Mouse (Mus musculus) brown adipose tissue, adult 24 weeks (tissue): ENCODE measurements around the gene Pycr2. TPM values are rescaled to one million over a fixed set of nuclear protein-coding genes. Genes with fewer than 3 reads are reported as not detected.
A peak's percentile ranks its signal among the peaks of the same experiment; 100 is the strongest.

Experiments
- H3K27ac ChIP-seq: fragments of 200-500 bp; replicated peaks from 2 replicates; pipeline ENCODE4 v1.5.1; 2012; ENCODE audit warnings: low read depth, mild to moderate bottlenecking, low read length
- H3K4me1 ChIP-seq: fragments of 200-500 bp; 2 replicates; pipeline ENCODE4 v1.6.1; 2012; ENCODE audit warnings: low read length, mixed read lengths; ENCODE audit not compliant: control insufficient read depth, insufficient read depth, insufficient read length
- H3K4me3 ChIP-seq: fragments of 200-500 bp; 2 replicates; pipeline ENCODE4 v1.5.1; 2012; ENCODE audit warnings: low read depth, mild to moderate bottlenecking, low read length, moderate library complexity; ENCODE audit not compliant: insufficient read depth
- polyA plus RNA-seq: library from polyadenylated mRNA; stranded (reverse); fragments of >200 nt; gene quantifications from 2 replicates; pipeline ENCODE4 v1.2.4, GENCODE M21; 2012; ENCODE audit not compliant: missing spikeins, insufficient read depth, insufficient read length

Gene Pycr2
- 13.3 and 18.2 TPM in 2 replicates for polyA plus RNA-seq

DNA sequence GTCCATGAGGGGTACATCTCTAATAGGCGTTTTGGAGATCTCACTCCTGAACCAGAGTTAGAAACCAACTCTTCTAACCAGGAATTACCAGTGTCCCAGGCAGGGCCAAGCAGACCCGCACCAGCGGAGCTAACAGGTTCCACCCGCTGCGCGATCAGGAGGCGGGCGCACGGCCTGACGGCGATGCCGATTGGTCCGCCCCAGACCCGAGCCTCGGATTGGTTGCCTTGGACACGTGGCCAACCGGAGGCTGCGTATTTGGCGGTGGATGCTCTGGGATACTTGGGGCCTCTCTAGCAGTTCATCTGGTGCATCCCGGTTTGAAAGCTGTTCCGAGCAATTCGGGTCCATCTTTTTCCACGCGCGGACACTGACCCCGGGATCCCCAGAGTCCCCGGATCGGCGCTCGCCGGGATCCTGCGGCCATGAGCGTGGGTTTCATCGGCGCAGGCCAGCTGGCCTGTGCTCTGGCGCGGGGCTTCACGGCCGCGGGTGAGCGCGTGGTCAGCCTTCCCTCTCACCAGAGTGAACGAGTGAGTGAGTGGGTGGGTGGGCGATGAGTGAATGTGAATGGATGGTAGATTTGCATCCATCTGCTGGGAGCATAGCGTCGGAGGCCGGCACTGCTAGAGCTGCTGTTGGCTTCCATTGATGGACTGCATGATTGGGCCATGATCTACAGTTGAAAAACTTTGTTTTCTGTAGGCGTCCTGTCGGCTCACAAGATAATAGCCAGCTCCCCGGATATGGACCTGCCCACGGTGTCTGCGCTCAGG is at the start of gene Pycr2:
Pycr2 (plus strand) TSS at position 255 of the 776 bp plus-strand sequence.
- Histone ChIP-seq H3K27ac (peak within 1 kb of the TSS; percentile 25), H3K4me1 (no peaks in the 10 kb centered on the region), H3K4me3 (peak within 1 kb of the TSS; percentile 83)

DNA sequence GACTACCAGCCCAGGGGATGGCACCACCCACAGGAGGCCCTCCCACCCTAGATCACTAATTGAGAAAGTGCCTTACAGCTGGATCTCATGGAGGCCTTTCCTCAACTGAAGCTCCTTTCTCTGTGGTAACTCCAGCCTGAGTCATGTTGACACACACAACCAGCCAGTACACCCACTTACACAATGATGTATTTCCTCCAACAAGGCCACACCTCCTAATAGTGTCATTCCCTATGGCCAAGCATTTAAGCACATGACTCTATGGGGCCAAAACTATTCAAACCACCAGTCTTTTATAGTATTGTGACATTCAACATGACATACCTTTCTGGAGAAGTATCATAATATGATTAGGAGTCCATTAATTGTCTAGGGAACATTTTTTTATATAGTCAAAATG is 45.3 kb upstream of the Pycr2 start:
- Histone ChIP-seq H3K27ac (no peak overlapping the region), H3K4me3 (no peak overlapping the region), H3K4me1 (no peaks in the 10 kb centered on the region)

DNA sequence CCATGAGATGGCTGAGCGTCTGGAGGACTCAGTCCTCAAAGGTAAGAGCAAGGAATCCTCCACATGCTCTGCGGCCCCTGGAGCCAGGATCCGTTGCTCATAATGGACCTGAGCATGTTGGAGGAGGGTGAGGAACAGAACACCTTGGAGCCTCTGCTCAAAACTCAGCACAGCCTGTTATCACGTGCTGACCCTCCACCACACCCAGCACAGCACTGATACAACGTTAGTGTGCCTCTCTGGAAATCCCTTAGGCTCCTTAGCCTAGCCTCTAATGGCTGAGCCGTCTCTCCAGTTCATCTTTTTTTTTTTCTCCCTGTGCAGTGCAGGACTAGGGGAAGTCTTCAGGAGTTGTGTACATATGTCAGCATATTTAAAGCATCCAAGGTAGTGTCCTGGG is 44.1 kb upstream of the Pycr2 start:
- Histone ChIP-seq H3K4me3 (no peak overlapping the region), H3K27ac (no peak overlapping the region), H3K4me1 (no peaks in the 10 kb centered on the region)

DNA sequence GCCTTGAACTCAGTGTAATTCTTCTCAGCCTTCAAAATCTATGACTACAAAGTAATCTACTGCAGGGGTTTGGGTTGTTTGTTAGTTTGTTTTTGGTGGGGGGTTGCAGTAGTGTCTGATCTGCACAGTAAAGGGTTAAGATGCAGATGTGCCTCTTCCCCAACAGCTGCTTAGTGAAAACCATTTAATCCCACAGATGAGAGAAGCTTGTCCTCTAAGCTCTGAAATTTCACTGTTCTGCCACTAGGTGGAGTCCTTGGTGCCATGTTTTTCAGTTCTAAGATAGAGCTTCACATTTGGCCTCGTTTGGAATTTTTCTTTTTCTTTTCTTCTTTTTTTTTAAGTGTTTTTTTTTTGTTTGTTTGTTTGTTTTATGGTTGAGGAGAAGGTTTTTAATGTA is 40.5 kb upstream of the Pycr2 start:
- Histone ChIP-seq H3K4me3 (no peak overlapping the region), H3K4me1 (no peaks in the 10 kb centered on the region), H3K27ac (no peak overlapping the region)

DNA sequence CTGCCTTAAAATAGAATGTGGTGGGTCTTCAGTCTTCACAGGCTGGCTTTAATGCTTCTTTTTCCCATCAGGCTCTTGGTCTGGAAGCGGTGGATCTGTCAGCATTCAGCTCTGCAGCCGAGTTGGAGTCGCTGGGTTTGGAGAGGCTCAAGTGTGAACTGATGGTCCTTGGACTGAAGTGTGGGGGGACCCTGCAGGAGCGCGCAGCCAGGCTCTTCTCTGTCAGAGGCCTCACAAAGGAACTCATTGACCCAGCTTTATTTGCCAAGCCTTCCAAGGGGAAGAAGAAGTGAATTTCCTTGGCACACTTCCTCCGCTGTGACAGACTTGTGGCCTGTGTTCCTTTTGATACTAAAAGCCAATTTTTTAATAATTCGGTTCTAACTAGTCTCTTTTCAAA is 38.1 kb upstream of the Pycr2 start:
- H3K4me1 ChIP-seq: no peaks in the 10 kb centered on the region
- no peak overlapping the region for H3K27ac ChIP-seq
- no peak overlapping the region for H3K4me3 ChIP-seq

DNA sequence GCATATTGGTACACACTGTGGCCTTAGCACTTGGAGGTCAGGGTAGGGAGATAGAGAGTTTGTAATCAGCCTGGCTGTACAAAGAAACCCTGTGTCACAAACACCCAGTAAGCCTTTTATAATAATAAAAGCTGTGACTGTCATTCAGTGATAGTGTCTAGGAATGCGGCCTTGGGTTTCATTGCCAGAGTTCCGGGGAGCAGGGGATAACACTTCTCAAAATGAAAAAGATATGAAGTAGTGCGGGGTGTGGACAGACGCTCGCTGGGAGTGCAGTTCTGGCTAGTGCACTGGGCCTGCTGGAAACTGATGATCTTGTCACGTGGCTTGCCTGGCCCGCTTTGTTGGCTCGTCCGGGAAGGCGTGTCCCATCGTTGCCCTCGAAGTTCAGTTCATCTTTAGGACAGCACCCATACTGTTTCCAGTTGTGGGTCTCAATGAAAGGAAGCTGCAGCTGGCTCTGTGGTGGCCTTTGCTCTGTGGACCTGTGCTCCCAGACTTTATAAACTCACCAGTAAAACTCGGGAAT is 33.9 kb upstream of the Pycr2 start:
- Histone ChIP-seq H3K27ac (no peak overlapping the region), H3K4me1 (no peaks in the 10 kb centered on the region), H3K4me3 (no peak overlapping the region)

DNA sequence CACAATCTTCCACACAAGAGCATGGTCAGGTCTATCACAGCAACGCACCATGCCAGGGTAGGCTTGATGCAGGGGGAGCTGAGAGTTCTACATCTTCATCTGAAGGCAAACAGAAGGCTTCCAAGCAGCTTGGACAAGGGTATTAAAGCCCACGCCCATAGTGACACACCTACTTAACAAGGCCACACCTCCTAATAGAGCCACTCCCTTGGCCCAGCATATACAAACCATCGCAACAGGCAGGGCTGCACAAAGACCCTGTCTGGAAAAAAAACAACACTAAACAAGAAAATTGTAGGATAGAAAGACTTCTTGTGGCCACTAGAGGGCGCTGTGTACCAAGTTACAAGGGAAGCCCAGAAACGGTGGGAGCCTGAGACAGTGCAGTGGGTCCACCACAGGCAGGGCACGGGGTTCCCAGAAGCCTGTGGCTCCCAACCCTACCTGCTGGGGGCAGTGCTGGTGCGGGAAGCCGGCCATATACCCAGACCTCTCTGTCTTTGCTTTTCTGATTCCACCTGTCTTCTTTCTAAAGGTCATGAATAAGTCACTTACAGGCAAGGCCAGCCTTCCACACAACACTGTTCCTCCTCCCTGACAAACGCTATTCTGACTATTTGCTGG is 30.1 kb upstream of the Pycr2 start:
- Histone ChIP-seq H3K4me3 (no peak overlapping the region), H3K4me1 (no peaks in the 10 kb centered on the region)

DNA sequence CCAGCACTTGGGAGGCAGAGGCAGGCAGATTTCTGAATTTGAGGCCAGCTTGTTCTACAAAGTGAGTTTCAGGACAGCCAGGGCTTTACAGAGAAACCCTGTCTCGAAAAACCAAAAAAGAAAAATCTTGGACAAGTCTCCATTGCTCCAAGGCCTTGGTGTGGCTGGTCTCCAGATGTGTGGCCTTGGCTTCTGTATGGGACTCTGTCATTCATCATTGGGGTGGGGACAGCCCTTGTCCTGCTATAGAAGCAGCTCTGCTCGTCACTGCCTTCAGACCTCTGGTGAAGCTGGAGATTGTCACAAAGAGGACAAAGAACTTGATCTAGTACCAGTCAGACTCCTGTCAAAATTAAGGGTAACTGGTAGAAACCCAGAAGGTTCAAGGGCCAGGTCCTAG is 29.5 kb upstream of the Pycr2 start:
- H3K4me3 ChIP-seq: no peak overlapping the region
- H3K27ac ChIP-seq: no peak overlapping the region
- no peaks in the 10 kb centered on the region for H3K4me1 ChIP-seq

More for the DNA sequence above, 30.1 kb upstream of the Pycr2 start:
- no peak overlapping the region for H3K27ac ChIP-seq

DNA sequence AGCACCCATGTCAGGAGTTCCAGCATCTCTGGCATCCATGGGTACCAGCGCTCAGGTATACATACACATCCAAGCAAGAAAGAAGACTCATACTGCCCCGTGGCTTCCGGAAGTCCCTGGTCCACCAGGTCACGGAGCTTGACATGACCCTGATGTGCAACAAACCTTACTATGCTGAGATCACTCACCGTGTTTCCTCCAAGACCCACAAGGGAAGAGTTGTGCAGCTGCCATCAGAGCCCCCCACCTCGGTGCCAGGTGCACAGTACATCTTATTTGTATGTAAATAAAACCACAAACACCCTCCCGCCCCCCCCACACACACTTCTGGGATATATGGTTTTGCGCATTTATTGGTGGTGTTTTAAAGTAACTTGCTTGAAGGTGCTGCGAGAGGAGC is 29.0 kb upstream of the Pycr2 start:
- no peaks in the 10 kb centered on the region for H3K4me1 ChIP-seq
- H3K4me3 ChIP-seq: no peak overlapping the region

DNA sequence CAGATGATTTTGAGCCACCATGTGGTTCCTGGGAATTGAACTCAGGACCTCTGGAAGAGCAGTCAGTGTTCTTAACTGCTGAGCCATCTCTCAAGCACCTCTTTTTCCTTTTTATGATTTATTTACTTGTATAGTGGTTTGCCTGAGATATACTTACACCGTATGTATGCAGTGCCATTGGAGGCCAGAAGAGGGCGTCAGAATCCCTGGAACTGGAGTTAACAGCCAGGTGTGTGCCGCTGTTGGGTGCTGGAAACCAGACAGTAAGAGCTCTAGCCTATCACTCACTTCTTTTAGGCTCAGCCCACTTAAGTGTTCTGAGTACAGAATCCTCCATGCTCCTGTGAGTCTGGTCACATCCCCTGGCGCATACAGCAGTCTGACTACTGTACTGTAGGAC is 26.6 kb upstream of the Pycr2 start:
- Histone ChIP-seq H3K27ac (no peak overlapping the region), H3K4me1 (no peaks in the 10 kb centered on the region), H3K4me3 (no peak overlapping the region)

More for the DNA sequence above, 29.0 kb upstream of the Pycr2 start:
- no peak overlapping the region for H3K27ac ChIP-seq

DNA sequence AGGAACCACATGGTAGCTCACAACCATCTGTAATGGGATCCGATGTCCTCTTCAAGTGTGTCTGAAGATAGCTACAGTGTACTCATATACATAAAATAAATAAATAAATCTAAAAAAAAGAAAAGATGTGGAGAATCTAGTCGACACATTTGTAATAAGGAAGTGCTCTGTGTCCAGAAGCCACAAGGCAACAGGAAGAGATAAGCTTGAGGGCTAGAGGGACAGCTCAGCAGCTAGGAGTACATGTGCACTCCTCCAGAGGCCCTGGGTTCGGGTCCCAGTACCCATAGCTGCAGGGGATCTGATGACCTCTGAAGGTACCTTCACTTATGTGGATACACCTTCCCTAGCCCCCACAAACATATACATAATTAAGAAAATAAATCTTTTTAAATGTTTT is 22.3 kb upstream of the Pycr2 start:
- H3K27ac ChIP-seq: no peak overlapping the region
- no peak overlapping the region for H3K4me3 ChIP-seq

DNA sequence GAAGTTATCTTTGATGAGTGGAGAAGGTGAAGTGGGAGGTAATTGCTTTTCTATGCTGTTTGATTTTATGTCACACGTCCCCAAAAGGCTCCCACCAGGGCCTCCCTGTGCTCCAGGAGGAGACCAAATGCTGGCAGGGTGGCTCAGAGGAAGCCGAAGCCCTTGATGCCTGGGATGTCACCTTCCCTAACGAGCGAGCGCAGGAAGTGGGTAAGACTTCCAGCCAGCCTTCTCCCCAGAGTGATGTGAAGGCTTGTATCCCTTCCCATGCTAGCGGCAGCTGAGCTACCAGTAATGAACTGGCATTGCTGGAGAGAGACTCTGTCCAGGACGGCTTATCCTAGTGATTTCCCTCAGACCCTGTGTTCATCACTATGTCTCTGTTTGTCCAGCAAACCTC is 20.4 kb upstream of the Pycr2 start:
- H3K4me1 ChIP-seq: no peaks in the 10 kb centered on the region
- H3K27ac ChIP-seq: no peak overlapping the region
- H3K4me3 ChIP-seq: no peak overlapping the region

More for the DNA sequence above, 22.3 kb upstream of the Pycr2 start:
- no peaks in the 10 kb centered on the region for H3K4me1 ChIP-seq

DNA sequence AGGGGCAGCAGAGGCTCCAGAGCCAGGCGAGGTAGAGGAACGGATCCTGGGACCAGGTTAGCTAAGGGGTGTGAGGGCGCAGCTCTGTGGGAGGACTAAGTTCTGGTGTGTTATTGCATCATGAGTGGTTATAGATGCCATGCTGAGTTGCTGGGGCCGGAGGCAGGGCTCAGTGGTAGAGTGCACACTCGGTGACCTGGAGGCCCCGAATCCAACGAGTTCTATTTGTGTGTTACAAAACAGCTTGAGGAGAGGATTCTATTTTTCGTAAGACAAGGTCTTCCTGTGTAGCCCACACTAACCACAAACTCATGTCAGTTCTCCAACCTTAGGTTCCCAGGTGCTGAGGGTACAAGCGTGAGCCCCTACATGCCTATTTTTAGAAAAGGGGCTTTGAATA is 19.6 kb upstream of the Pycr2 start:
- H3K27ac ChIP-seq: no peak overlapping the region
- no peaks in the 10 kb centered on the region for H3K4me1 ChIP-seq
- no peak overlapping the region for H3K4me3 ChIP-seq

DNA sequence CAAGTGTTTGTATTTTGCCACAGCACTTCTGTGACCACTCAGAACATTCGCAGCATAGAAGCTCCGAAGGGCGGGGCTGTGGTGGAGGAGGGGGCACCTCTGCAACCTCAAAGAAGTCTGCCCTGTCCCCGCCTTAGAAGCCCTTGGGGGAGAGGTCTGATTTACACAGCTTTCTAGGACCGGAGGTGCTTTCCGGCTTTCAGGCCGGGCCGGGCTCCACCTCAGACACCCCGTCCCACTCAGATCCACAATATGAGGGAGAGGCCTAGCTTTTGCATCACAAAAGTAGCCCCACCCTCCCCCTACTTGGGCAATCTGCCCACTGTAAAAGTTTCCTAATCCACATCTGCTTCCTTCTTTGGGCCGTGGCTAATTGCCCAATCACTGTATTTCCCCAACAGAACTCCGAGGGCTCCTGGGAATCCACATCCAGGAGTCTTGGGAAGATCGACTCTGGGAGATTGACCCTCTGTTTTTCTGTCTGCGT is 15.5 kb upstream of the Pycr2 start:
- no peak overlapping the region for H3K27ac ChIP-seq
- no peaks in the 10 kb centered on the region for H3K4me1 ChIP-seq
- H3K4me3 ChIP-seq: 0 out of 2 replicates have a peak overlapping the region, but pooled peaks have one; percentile 11

DNA sequence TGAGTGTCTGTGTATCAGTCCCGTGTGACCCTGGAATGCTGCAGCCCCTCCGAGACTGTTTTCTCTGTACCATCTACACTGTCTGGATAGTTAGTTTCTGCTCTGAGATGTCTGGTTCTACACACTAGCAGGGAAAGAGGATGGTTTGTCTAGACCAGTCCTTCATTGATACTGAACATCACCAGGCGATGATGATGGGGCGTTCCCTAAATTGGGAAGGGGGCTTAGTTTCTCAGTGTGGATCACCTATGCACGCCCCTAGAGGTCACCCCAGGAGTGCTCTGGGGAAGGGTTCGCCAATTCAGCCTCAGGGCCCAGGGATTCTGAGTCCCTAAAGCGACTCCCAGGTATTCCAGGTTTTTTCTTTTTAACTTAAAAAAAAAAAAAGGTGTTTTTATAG is 14.9 kb upstream of the Pycr2 start:
- H3K27ac ChIP-seq: no peak overlapping the region
- H3K4me3 ChIP-seq: no peak overlapping the region
- no peaks in the 10 kb centered on the region for H3K4me1 ChIP-seq

DNA sequence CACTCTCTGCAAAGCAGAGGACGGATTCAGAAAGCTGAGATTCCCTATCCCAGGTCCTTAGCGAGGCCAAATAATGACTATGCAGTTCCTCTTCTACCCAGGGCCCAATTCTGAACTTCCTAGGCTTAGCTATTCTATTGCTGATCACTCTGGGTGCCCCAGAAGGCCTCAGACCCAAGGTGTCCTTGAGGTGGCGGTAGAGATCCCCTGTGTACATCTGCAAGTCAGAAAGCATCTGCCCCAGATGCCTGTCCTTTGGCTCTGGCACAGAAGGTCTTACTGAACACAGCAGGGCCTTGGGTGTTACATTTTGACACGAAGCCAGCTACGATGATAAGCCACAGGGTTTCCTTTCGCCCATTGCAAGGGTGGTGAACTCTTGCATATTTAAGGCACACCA is 14.3 kb upstream of the Pycr2 start:
- no peak overlapping the region for H3K27ac ChIP-seq
- H3K4me3 ChIP-seq: no peak overlapping the region
- no peaks in the 10 kb centered on the region for H3K4me1 ChIP-seq
